Mouse (Mus musculus): ENCODE measurements at regions not wholly inside any gene's neighbourhood (a gene's known extent, or its start where the extent isn't known, plus 50 kb on each side); places are given as distances from the start of the nearest gene placed in this dataset.

GRCm38 (mm10) chr2:57672007-57672643 is 325.6 kb upstream of the Galnt5 start:
- Histone ChIP-seq H3K36me3 (ENCODE audit: control insufficient read depth, insufficient read depth, low read length) (no peaks in the 10 kb centered on the region), H3K27me3 (ENCODE audit: control insufficient read depth, insufficient read depth, low read length) (no peaks in the 10 kb centered on the region), H3K4me3 (ENCODE audit: control insufficient read depth, insufficient read depth, low read length) (no peak overlapping the region), H3K4me1 (replicated peaks; ENCODE audit: control insufficient read depth, insufficient read depth, low read length) (no peaks in the 10 kb centered on the region), H3K27ac (ENCODE audit: control insufficient read depth, insufficient read depth, low read length) (no peak overlapping the region)
- whole genome bisulfite sequencing: 62% methylated on average over 3 of the region's 3 CpGs
- TF ChIP-seq CTCF (IDR thresholded peaks at IDR 0.05; ENCODE audit: borderline replicate concordance, control insufficient read depth, extremely low read depth, insufficient read depth, low read length, poor library complexity): no peak
- TF ChIP-seq POLR2A (IDR thresholded peaks at IDR 0.05; ENCODE audit: control insufficient read depth, extremely low read depth, insufficient read depth, low read length, poor library complexity): no peak
- no peak for DNase-seq

DNA sequence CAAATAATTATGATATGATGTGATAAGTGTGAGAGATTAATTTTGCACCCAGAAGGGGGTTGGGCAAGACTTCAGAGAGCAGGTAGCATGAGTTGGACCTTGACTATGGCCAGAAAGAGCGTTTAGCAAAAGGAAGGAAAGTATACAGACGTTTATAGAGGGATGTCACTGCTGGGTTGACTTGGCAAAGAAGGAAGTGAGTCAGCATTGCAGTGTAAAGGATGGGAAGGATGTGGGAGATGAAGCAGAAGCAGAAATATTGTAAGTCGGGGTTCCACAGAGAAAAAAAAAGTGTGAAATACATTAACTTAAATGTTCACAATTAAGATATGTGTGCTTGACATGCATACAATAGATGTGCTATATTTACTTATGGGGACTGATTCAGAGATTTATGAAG is 307.8 kb upstream of the Galnt5 start:
- no peak overlapping the region for H3K4me3 ChIP-seq (ENCODE audit: control insufficient read depth, insufficient read depth, low read length)
- 6% methylated on average over 3 of the region's 3 CpGs for WGBS
- TF ChIP-seq CTCF (IDR thresholded peaks at IDR 0.05; ENCODE audit: borderline replicate concordance, control insufficient read depth, extremely low read depth, insufficient read depth, low read length, poor library complexity): no peak
- TF ChIP-seq POLR2A (IDR thresholded peaks at IDR 0.05; ENCODE audit: control insufficient read depth, extremely low read depth, insufficient read depth, low read length, poor library complexity): no peak

GRCm38 (mm10) chr2:57696992-57697772 is 300.5 kb upstream of the Galnt5 start:
- WGBS: 29% methylated on average over 11 of the region's 11 CpGs
- DNase-seq: no peak
- H3K27ac ChIP-seq (ENCODE audit: control insufficient read depth, insufficient read depth, low read length): no peak overlapping the region
- no peaks in the 10 kb centered on the region for H3K4me1 ChIP-seq (replicated peaks; ENCODE audit: control insufficient read depth, insufficient read depth, low read length)
- H3K27me3 ChIP-seq (ENCODE audit: control insufficient read depth, insufficient read depth, low read length): no peaks in the 10 kb centered on the region
- no peak for TF ChIP-seq POLR2A (IDR thresholded peaks at IDR 0.05; ENCODE audit: control insufficient read depth, extremely low read depth, insufficient read depth, low read length, poor library complexity)
- no peak overlapping the region for H3K4me3 ChIP-seq (ENCODE audit: control insufficient read depth, insufficient read depth, low read length)
- H3K36me3 ChIP-seq (ENCODE audit: control insufficient read depth, insufficient read depth, low read length): no peaks in the 10 kb centered on the region

More for the DNA sequence above, 307.8 kb upstream of the Galnt5 start:
- no peak for DNase-seq
- H3K27ac ChIP-seq (ENCODE audit: control insufficient read depth, insufficient read depth, low read length): no peak overlapping the region
- no peaks in the 10 kb centered on the region for H3K27me3 ChIP-seq (ENCODE audit: control insufficient read depth, insufficient read depth, low read length)
- no peaks in the 10 kb centered on the region for H3K36me3 ChIP-seq (ENCODE audit: control insufficient read depth, insufficient read depth, low read length)
- H3K4me1 ChIP-seq (replicated peaks; ENCODE audit: control insufficient read depth, insufficient read depth, low read length): no peaks in the 10 kb centered on the region

DNA sequence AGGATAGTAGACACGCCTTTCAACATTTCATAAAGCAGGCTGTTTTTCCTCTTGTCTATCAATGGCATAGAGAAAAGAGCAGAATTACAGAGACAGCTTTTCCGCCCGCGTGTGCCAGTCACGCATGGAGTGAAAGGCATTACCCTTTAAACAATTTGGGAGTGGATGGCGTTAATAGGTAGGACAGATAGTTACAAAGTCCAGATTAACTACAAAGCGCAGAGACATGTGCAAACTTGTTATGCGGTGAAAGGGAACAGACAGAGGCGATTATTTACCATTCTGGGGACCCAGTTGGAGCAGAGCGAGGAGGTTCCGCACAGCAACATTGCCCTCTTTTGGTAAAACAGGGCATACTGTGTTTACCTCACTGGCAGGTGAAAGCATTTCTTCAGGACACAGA is 299.0 kb upstream of the Galnt5 start:
- DNase-seq: peak; percentile 2
- no peaks in the 10 kb centered on the region for H3K27me3 ChIP-seq (ENCODE audit: control insufficient read depth, insufficient read depth, low read length)
- 14% methylated on average over 11 of the region's 11 CpGs for WGBS
- H3K4me3 ChIP-seq (ENCODE audit: control insufficient read depth, insufficient read depth, low read length): no peak overlapping the region
- H3K4me1 ChIP-seq (replicated peaks; ENCODE audit: control insufficient read depth, insufficient read depth, low read length): no peaks in the 10 kb centered on the region
- H3K27ac ChIP-seq (ENCODE audit: control insufficient read depth, insufficient read depth, low read length): no peak overlapping the region
- TF ChIP-seq CTCF (IDR thresholded peaks at IDR 0.05; ENCODE audit: borderline replicate concordance, control insufficient read depth, extremely low read depth, insufficient read depth, low read length, poor library complexity) (no peak), POLR2A (IDR thresholded peaks at IDR 0.05; ENCODE audit: control insufficient read depth, extremely low read depth, insufficient read depth, low read length, poor library complexity) (no peak)
- no peaks in the 10 kb centered on the region for H3K36me3 ChIP-seq (ENCODE audit: control insufficient read depth, insufficient read depth, low read length)

DNA sequence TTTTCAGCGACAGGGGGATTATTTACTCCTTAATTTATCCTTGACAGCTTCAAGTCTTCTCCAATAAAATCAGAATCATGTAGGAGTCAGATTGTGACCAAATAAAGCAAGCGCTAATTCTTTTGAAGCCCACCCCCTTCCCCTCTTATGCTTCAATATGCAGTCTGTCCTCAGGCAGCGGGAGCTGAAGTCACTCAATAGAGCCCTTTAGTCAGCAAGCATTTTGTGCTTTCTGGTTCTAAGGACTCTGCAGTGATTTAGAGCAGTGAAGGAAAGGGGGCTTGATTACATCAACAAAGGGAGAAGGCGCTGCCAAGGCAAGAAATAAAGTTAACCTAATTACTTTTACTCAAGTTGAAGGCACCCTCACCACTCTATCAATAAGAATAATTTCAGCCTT is 298.5 kb upstream of the Galnt5 start:
- no peak overlapping the region for H3K27ac ChIP-seq (ENCODE audit: control insufficient read depth, insufficient read depth, low read length)
- 85% methylated on average over 4 of the region's 4 CpGs for WGBS
- no peak for TF ChIP-seq POLR2A (IDR thresholded peaks at IDR 0.05; ENCODE audit: control insufficient read depth, extremely low read depth, insufficient read depth, low read length, poor library complexity)
- TF ChIP-seq CTCF (IDR thresholded peaks at IDR 0.05; ENCODE audit: borderline replicate concordance, control insufficient read depth, extremely low read depth, insufficient read depth, low read length, poor library complexity): no peak
- no peak for DNase-seq
- no peak overlapping the region for H3K4me3 ChIP-seq (ENCODE audit: control insufficient read depth, insufficient read depth, low read length)
- H3K27me3 ChIP-seq (ENCODE audit: control insufficient read depth, insufficient read depth, low read length): no peaks in the 10 kb centered on the region
- no peaks in the 10 kb centered on the region for H3K4me1 ChIP-seq (replicated peaks; ENCODE audit: control insufficient read depth, insufficient read depth, low read length)
- H3K36me3 ChIP-seq (ENCODE audit: control insufficient read depth, insufficient read depth, low read length): no peaks in the 10 kb centered on the region

GRCm38 (mm10) chr2:57716754-57717510 is 280.8 kb upstream of the Galnt5 start:
- no peak overlapping the region for H3K4me3 ChIP-seq (ENCODE audit: control insufficient read depth, insufficient read depth, low read length)
- H3K36me3 ChIP-seq (ENCODE audit: control insufficient read depth, insufficient read depth, low read length): no peaks in the 10 kb centered on the region
- no peak for DNase-seq
- H3K27me3 ChIP-seq (ENCODE audit: control insufficient read depth, insufficient read depth, low read length): no peaks in the 10 kb centered on the region
- WGBS: 91% methylated on average over 10 of the region's 10 CpGs
- no peak overlapping the region for H3K27ac ChIP-seq (ENCODE audit: control insufficient read depth, insufficient read depth, low read length)
- no peak for TF ChIP-seq POLR2A (IDR thresholded peaks at IDR 0.05; ENCODE audit: control insufficient read depth, extremely low read depth, insufficient read depth, low read length, poor library complexity)
- no peak for TF ChIP-seq CTCF (IDR thresholded peaks at IDR 0.05; ENCODE audit: borderline replicate concordance, control insufficient read depth, extremely low read depth, insufficient read depth, low read length, poor library complexity)
- H3K4me1 ChIP-seq (replicated peaks; ENCODE audit: control insufficient read depth, insufficient read depth, low read length): no peaks in the 10 kb centered on the region
